Mouse (Mus musculus): Measurements from ENCODE around the gene Cpn1. TPM values are rescaled to one million over a fixed set of nuclear protein-coding genes. Genes with fewer than 3 reads are reported as not detected.

The Cpn1 gene
- polyA plus RNA-seq (2015; fragmentation: Nextera tagmentation; extraction: Ambion mirVana): 0.10 and 1.3 TPM in 2 replicates

- Histone ChIP-seq H3K4me2 (peak within 1 kb of the TSS; percentile 54), H3K27me3 (replicated peaks) (0 out of 2 replicates have a peak, but pooled peaks cover 4% of the 10 kb centered on the region), H3K9me3 (replicated peaks) (no peaks in the 10 kb centered on the region), H3K27ac (replicated peaks) (no peak within 1 kb of the TSS), H3K9ac (replicated peaks) (peak within 1 kb of the TSS; percentile 17; the same call in 1 of the 2 replicates), H3K4me3 (replicated peaks) (peak within 1 kb of the TSS; percentile 24), H3K36me3 (no peaks in the 10 kb centered on the region), H3K4me1 (peaks cover 9% of the 10 kb centered on the region; the same call in 1 of the 2 replicates)
- no peak for ATAC-seq (ENCODE audit: low FRiP score)
- 4% methylated on average over 30 of the region's 30 CpGs for WGBS
Observed at GRCm38 (mm10) chr19:43986069-43986794, at the start of gene Cpn1. Cpn1 (minus strand) TSS chr19:43986556.

- Histone ChIP-seq H3K4me2 (no peak overlapping the region), H3K27ac (replicated peaks) (no peak overlapping the region), H3K9me3 (replicated peaks) (no peaks in the 10 kb centered on the region), H3K9ac (replicated peaks) (no peak overlapping the region), H3K36me3 (peaks cover 31% of the 10 kb centered on the region), H3K4me1 (no peaks in the 10 kb centered on the region), H3K4me3 (replicated peaks) (no peak overlapping the region), H3K27me3 (replicated peaks) (no peaks in the 10 kb centered on the region)
- ATAC-seq (ENCODE audit: low FRiP score): no peak
- WGBS: 86% methylated on average over 5 of the region's 5 CpGs
Observed at GRCm38 (mm10) chr19:44033396-44033795, 47.0 kb upstream of the Cpn1 start.

- no peak overlapping the region for H3K4me3 ChIP-seq (replicated peaks)
- WGBS: 93% methylated on average over 11 of the region's 11 CpGs
Observed at GRCm38 (mm10) chr19:44032046-44032744, 45.8 kb upstream of the Cpn1 start.

GRCm38 (mm10) chr19:44030024-44030423, 43.7 kb upstream of the Cpn1 start:
- no peak for ATAC-seq (ENCODE audit: low FRiP score)
- Histone ChIP-seq H3K4me1 (no peaks in the 10 kb centered on the region), H3K9me3 (replicated peaks) (no peaks in the 10 kb centered on the region), H3K4me3 (replicated peaks) (no peak overlapping the region), H3K4me2 (no peak overlapping the region), H3K9ac (replicated peaks) (no peak overlapping the region), H3K27ac (replicated peaks) (no peak overlapping the region), H3K36me3 (peaks cover 9% of the 10 kb centered on the region; the same call in 1 of the 2 replicates), H3K27me3 (replicated peaks) (no peaks in the 10 kb centered on the region)
- 96% methylated on average over 5 of the region's 5 CpGs for WGBS

More at GRCm38 (mm10) chr19:44032046-44032744, 45.8 kb upstream of the Cpn1 start:
- Histone ChIP-seq H3K27ac (replicated peaks) (no peak overlapping the region), H3K9me3 (replicated peaks) (no peaks in the 10 kb centered on the region), H3K4me2 (no peak overlapping the region), H3K36me3 (peaks cover 29% of the 10 kb centered on the region), H3K4me1 (no peaks in the 10 kb centered on the region), H3K27me3 (replicated peaks) (no peaks in the 10 kb centered on the region), H3K9ac (replicated peaks) (no peak overlapping the region)
- no peak for ATAC-seq (ENCODE audit: low FRiP score)

GRCm38 (mm10) chr19:44028972-44029371, 42.6 kb upstream of the Cpn1 start, which contains the start of gene Cyp2c23:
Cyp2c23 (minus strand) TSS chr19:44029208.
- 84% methylated on average over 5 of the region's 8 CpGs for WGBS
- Histone ChIP-seq H3K4me2 (no peak within 1 kb of the TSS), H3K9ac (replicated peaks) (no peak within 1 kb of the TSS), H3K27ac (replicated peaks) (no peak within 1 kb of the TSS), H3K27me3 (replicated peaks) (no peaks in the 10 kb centered on the region), H3K36me3 (0 out of 2 replicates have a peak, but pooled peaks cover 6% of the 10 kb centered on the region), H3K4me1 (no peaks in the 10 kb centered on the region), H3K4me3 (replicated peaks) (no peak within 1 kb of the TSS), H3K9me3 (replicated peaks) (no peaks in the 10 kb centered on the region)
- no peak for ATAC-seq (ENCODE audit: low FRiP score)

GRCm38 (mm10) chr19:44026956-44027530, 40.7 kb upstream of the Cpn1 start:
- no peak for ATAC-seq (ENCODE audit: low FRiP score)
- no peak overlapping the region for H3K27ac ChIP-seq (replicated peaks)
- no peaks in the 10 kb centered on the region for H3K9me3 ChIP-seq (replicated peaks)
- H3K4me1 ChIP-seq: no peaks in the 10 kb centered on the region
- no peak overlapping the region for H3K4me3 ChIP-seq (replicated peaks)
- 73% methylated on average over 8 of the region's 8 CpGs for WGBS
- H3K36me3 ChIP-seq: no peaks in the 10 kb centered on the region
- H3K27me3 ChIP-seq (replicated peaks): no peaks in the 10 kb centered on the region
- H3K4me2 ChIP-seq: no peak overlapping the region
- no peak overlapping the region for H3K9ac ChIP-seq (replicated peaks)

GRCm38 (mm10) chr19:44024921-44025585, 38.7 kb upstream of the Cpn1 start:
- Histone ChIP-seq H3K4me2 (no peak overlapping the region), H3K9ac (replicated peaks) (no peak overlapping the region), H3K27me3 (replicated peaks) (no peaks in the 10 kb centered on the region), H3K27ac (replicated peaks) (no peak overlapping the region), H3K9me3 (replicated peaks) (no peaks in the 10 kb centered on the region), H3K4me1 (no peaks in the 10 kb centered on the region), H3K36me3 (no peaks in the 10 kb centered on the region), H3K4me3 (replicated peaks) (no peak overlapping the region)
- ATAC-seq (ENCODE audit: low FRiP score): no peak
- WGBS: 91% methylated on average over 13 of the region's 13 CpGs

GRCm38 (mm10) chr19:44023066-44023465, 36.7 kb upstream of the Cpn1 start:
- no peaks in the 10 kb centered on the region for H3K4me1 ChIP-seq
- no peak overlapping the region for H3K4me2 ChIP-seq
- 70% methylated on average over 5 of the region's 5 CpGs for WGBS
- H3K27ac ChIP-seq (replicated peaks): no peak overlapping the region
- no peak overlapping the region for H3K9ac ChIP-seq (replicated peaks)
- no peak for ATAC-seq (ENCODE audit: low FRiP score)
- no peaks in the 10 kb centered on the region for H3K9me3 ChIP-seq (replicated peaks)
- H3K4me3 ChIP-seq (replicated peaks): no peak overlapping the region
- H3K27me3 ChIP-seq (replicated peaks): no peaks in the 10 kb centered on the region
- no peaks in the 10 kb centered on the region for H3K36me3 ChIP-seq

- Histone ChIP-seq H3K27me3 (replicated peaks) (no peaks in the 10 kb centered on the region), H3K9ac (replicated peaks) (no peak overlapping the region), H3K4me1 (no peaks in the 10 kb centered on the region), H3K36me3 (no peaks in the 10 kb centered on the region), H3K9me3 (replicated peaks) (no peaks in the 10 kb centered on the region), H3K4me2 (no peak overlapping the region), H3K27ac (replicated peaks) (no peak overlapping the region), H3K4me3 (replicated peaks) (no peak overlapping the region)
- no peak for ATAC-seq (ENCODE audit: low FRiP score)
- WGBS: 94% methylated on average over 4 of the region's 4 CpGs
Observed at GRCm38 (mm10) chr19:44021502-44021901, 35.1 kb upstream of the Cpn1 start.

GRCm38 (mm10) chr19:44019739-44020138, 33.4 kb upstream of the Cpn1 start:
- H3K27me3 ChIP-seq (replicated peaks): no peaks in the 10 kb centered on the region
- H3K4me3 ChIP-seq (replicated peaks): no peak overlapping the region
- no peaks in the 10 kb centered on the region for H3K9me3 ChIP-seq (replicated peaks)
- H3K27ac ChIP-seq (replicated peaks): no peak overlapping the region
- no peak for ATAC-seq (ENCODE audit: low FRiP score)
- 67% methylated on average over 7 of the region's 7 CpGs for WGBS
- no peaks in the 10 kb centered on the region for H3K4me1 ChIP-seq
- H3K9ac ChIP-seq (replicated peaks): no peak overlapping the region
- no peaks in the 10 kb centered on the region for H3K36me3 ChIP-seq
- no peak overlapping the region for H3K4me2 ChIP-seq

- Histone ChIP-seq H3K9ac (replicated peaks) (no peak overlapping the region), H3K27ac (replicated peaks) (no peak overlapping the region), H3K27me3 (replicated peaks) (no peaks in the 10 kb centered on the region), H3K4me3 (replicated peaks) (no peak overlapping the region), H3K4me2 (no peak overlapping the region), H3K4me1 (no peaks in the 10 kb centered on the region), H3K36me3 (no peaks in the 10 kb centered on the region), H3K9me3 (replicated peaks) (no peaks in the 10 kb centered on the region)
- no peak for ATAC-seq (ENCODE audit: low FRiP score)
- WGBS: 83% methylated on average over 6 of the region's 6 CpGs
Observed at GRCm38 (mm10) chr19:44013862-44014261, 27.5 kb upstream of the Cpn1 start.

Measured in neural tube, embryonic 15.5 days (tissue).